Mouse (Mus musculus) urinary bladder, postnatal 25 days (tissue): Measurements from ENCODE around the gene Wscd2.

ENCODE experiments used
- DNase-seq: peaks from one replicate; pipeline ENCODE4 v3.0.0; 2022; ENCODE audit warnings: low spot score

Gene Wscd2

DNA sequence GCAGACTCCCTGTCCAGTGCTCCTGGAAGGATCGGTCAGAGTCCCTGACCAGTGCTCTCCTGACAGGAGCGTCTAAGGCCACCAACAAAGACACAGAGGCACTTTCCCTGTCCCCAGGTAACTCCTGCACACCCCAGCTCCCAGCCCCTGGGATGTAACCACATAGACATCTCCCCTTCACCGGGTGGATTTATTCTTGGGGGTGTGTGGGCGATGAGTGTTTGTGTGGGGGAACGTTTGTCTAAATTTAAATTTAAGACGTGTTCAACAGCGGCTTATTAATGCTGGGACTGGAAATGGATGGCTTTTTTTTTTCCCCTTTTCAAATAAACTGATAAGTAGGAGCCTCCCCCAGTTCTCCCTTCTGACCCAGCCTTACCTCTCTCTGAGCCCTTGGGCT, 49.7 kb downstream of the Wscd2 start:
- DNase-seq = no peak

DNA sequence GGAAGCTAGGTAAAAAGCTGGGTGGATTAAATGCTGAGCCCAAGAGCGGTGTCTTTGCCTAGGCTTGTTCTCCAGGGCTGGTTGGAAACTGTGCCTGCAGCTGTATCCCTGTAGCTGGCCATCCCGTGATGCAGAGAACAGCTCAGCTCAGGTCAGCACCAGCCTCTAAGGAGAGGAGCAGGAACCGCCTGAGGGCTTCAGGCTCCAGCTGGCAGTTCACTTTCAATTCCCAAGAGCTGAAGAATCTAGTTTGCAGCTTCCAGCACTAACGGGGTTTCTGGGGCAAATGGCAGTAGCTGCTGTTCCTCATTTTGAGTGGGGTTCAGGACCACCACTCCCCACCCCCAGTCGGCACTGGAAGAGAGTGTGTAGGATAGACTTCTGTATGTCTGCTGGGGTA, 51.1 kb downstream of the Wscd2 start:
- no peak for DNase-seq

DNA sequence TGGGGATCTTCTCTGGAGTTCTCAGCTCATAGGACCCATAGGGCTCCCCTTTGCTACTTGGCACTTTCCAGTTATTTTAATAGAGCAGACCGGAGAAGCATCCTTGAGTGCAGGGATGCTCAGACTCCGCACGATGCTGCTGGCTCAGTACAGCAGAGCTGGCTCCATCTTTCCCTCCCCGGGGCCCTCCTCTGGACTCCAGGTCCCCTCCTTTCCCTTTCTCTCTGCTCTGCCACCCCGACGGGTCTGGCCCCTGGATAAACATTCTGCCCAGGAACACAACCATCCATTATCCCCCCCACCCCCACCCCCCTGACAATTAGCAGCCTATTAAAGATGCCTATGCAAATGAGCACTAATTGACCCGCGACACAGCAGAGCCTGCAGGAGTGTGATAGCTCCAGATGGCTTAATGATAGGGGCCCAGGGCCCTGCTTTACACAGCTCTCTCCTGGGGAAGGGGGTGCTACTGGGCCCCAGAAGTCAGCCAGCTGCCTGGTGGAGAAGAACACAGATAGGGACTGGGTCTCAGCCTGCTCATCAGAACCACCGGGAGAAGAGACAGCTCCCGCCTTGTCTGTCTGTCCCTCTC, 52.8 kb downstream of the Wscd2 start:
- no peak for DNase-seq

DNA sequence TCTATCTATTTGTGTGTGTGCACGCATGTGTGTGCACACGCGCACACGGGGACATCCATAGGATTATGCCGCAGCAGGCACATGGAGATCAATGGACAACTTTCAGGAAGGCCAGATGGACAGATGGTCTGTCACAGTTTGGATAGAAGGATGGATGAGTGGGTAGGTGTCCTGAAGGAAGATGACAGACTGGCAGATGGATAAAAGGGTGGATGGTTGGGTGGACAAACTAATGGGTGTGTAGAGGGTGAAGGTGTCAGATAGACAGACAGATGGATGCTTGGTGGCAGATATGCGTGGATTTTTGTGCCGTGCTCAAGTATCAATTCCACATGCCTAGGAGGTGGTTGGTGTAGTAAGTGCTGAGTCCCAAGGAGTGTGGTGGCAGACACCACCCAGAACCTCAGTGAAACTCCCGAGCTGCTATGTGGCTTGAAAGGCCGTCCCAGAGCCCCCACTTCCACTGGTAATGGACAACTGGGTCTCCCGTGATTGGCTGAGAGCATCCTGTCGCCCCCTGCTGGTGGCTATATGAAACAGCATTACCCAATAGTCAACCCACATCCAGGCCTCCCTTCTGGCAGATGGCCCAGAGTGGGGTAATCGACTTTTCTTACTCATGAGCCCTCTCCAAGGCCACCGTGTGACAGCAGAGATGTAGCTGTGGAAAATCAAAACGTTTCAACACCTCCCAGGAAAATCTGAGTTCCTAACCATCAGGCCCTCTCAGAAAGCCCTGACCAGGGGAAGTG, 58.0 kb downstream of the Wscd2 start:
- peak; percentile 27 for DNase-seq

DNA sequence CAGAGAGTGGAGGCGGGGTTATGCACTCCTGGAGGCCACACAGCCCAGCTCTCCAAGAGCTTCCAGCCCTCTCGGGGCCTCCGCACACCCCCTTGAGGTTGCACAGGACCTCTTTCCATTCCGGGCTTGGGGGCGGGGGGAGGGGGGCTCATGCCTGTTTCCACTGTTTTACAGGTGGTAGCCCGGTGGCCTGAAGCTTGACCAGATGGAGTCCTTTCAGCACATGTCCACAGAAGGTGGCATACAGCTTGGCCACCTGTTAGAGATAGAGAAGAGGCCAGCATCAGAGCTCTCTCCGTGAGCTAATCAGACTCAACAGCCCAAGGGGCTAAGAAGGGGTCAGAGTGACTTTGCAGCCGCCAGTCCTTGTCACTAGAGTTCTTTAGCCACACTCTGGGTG, 60.1 kb downstream of the Wscd2 start:
- DNase-seq = no peak

DNA sequence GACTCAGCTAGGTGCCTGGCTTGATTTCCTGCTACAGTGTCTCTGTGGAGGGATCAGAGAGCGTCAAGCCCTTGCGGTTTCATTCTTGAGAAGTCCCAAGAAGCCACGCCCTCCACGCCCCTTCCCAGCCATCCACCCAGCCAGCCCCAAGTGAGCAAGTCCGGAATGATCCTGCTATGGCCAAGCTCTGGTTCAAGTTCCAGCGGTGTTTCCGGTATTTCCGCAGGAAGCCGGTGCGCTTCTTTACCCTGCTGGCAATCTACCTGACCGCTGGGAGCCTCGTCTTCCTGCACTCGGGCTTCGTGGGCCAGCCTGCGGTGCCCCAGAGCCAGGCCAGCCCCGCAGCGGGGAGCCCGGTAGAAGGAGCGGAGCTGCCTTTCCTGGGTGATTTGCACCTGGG, 60.6 kb downstream of the Wscd2 start:
- no peak for DNase-seq

DNA sequence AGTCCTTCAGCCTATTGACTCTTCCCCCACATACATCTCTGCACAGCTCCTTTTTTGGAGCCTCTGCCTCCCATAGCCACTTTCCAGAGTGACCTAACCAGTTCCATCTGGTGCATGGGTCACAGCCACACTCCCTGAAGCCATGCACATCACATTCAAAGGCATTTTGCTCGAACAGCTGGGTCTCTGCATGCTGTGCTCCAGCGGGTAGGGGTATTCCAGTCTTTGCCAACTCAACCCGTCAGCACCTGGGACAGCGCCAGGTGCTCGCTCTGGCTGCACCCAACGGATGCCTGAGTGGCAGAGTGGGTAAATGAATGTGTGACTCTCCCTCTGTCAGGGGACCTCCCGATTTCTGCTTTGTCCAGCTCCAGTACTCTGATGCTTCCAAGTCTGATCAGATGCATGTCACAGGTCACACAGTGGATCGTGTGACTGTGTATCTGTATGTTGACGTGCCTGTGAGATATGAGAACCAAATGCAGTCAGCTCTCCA, 63.3 kb downstream of the Wscd2 start:
- peak; percentile 24 for DNase-seq

DNA sequence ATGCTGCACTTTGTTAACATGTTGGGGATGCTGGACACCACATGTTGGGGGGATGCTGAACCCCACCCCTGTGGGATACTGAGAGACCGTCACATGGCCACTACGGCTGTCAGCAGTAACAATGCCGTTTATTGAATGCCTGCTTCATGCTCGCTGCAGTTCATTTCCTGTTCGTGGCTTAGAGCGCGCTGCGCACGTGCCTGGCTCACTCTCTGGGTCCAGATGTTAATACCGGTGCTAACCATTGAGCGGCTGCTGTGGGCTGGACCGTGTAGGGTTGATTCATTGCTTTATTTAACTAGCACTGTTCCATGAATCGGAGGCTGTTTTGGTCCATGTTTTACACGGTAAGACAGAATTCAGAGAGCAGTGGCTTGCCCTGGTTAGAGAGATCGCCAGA, 64.0 kb downstream of the Wscd2 start:
- no peak for DNase-seq

DNA sequence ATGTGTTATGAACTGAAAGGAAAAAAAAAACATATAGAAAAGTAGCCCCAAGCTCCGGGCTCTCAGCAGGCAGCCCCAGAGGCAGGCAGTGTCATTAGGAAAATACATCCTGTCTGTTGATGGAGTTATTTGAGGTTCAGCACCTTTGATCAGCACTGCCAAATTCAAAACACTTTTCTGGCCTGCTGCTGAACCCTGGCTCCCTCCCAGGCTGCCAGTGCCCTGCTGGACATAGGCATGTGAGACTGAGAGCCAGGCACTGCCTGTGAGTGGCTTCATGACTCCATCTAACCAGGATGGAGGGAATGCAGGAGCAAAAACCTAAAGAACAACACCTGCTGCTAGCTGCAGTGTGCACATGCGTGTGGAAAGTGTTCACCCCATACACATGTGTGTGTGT, 64.4 kb downstream of the Wscd2 start:
- DNase-seq = no peak

DNA sequence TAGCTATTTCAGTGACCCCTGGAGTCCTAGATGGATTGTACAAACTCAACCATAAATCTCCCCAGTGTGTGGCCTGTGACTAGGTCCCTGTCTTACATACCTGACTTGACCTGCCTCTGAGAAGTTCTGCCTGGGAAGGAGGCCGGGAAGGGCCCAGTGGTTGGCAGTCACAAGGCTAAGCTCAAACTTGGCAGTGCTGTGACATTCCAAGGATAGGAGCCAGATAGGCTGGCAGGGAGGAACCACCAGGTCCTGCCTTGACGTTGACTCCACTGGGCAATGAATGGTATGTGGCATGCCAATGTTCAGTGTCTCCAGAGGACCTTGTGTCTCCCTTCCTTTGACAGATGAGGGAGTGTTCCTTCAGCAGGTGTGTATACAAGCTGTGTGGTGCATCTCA, 65.6 kb downstream of the Wscd2 start:
- no peak for DNase-seq

DNA sequence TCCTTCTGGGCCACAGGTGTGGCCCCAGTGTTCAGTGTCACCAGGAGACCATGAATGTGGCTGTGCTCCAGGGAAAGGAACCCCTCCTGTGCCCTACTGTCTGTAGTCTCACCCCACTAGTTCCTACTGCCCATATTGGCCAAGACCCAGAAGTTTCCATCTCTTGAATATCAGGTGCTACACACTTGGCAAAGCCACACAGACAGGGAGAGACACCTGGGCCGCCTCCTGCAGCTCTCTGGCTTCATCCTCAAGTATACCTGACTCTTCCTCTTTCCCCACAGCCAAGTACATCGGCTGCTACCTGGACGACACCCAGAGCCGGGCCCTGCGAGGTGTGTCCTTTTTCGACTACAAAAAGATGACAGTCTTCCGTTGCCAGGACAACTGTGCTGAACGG, 67.9 kb downstream of the Wscd2 start:
- DNase-seq = no peak

DNA sequence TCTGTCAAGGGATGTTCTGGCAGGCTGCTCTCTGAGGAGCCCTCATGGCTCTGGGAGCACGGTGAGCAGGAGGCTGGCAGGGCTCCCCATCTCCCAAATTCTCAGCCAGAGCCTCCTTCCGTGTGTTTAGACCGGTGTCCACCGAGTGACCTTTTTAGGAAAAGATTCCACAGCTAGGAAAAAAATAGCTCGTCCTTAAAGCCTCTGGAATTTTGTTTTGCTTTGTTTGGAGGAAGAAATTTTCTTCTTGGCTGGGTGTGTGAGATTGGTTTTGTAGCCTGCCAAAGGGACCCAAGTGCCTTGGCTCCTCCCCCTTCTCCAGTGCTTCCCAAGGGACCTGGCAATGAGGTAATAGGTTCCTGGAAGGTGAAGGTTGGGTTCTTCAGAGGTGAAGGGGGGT, 69.5 kb downstream of the Wscd2 start:
- no peak for DNase-seq

DNA sequence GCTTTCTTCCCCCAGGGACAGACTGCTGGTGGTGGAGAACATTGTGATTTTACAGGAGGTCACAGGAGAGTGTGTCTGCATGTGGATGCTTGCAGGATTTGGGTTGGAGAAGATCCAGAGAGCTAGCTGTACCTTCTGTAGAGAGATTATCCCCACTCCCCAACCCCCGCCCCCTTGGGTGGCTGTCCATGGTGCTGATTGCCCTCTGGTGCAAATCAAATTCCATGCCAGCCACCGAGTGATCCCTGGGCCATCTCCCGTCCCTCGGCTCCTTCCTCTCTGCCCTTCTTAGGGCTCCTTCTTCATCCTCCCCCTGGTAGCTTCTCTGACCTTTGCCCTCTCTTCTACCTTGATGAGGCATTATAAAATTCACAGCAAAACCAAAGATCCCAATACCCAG, 74.3 kb downstream of the Wscd2 start:
- DNase-seq = no peak

DNA sequence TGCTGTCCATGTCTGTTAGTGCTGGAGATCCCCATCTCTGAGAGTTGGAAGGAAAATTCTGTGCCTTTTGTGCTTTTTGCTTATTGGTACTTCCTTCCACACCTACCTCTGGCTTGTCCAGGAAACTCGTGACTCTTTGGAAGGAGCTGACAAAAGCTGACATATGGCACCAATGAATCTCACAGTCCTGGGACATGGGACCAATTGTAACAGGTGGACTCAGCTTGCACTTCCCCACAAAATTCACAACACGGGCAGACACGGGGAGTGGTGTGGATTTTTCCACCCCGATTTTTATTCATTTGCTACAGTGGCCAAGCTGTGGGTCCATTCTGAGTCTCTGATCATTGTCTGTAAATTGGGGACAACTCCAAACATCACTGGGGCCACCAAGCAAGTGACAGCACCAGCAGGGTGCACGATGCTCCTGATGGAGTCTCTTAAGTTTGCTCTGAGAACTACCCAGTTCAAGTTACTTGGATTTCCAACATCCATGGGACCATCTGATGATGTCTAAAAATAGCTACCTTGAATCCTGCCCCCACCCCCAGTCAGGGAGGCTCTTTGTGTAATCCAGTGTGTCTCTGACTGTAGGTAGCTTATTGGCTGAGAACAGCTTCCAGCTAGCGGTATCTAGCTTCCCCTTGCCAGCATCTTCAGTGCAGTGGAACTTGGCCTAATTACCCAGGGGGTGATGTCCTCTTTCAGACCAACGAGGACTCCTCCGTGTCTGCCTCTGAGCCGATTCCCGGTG, 75.1 kb downstream of the Wscd2 start:
- no peak for DNase-seq

DNA sequence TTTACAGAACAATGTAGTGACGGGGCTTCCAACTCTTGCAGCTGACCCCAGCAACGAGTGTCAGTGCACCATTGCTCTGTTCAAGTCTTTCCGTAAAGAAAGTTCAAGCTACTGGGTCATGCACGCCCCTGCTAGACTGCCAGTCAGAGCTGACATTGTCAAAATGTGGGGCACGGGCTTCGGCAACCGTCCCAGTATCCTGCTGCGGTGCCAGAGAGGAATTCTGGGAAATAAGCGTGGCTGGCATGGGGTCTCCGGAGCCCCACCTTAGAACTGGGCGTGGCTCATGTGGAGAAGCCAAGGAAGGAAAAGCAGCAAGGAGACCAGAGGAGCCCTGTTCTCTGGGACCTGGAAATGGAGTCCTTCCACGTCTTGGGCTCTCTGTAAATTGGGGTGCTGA, 75.7 kb downstream of the Wscd2 start:
- no peak for DNase-seq

DNA sequence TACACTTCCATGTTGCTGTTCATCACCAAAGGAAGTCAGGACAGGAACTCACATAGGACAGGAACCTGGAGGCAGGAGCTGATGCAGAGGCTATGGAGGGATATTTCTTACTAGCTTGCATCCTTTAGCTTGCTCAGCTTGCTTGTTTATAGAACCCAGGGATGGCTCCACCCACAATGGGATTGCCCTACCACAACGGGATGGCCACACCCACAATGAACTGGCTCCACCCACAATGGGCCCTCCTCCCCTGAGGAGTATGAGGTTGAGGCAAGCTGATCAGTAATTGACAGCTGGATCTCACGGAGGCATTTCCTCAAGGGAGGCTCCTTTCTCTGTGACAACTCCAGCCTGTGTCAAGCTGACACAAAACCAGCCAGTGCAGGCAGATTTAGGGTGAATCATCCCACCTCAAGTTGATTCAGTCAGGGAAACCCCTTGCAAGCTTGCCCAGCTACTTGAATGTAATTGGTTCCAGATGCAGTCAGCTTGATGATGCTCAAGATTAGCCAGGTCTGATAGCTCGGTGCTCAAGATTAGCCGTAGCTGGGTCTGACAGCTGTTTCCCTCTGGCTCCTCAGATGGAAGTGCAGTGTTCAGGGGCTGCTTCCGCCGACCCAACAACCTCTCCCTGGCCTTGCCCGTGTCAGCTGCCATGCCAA, 80.1 kb downstream of the Wscd2 start:
- DNase-seq = no peak

DNA sequence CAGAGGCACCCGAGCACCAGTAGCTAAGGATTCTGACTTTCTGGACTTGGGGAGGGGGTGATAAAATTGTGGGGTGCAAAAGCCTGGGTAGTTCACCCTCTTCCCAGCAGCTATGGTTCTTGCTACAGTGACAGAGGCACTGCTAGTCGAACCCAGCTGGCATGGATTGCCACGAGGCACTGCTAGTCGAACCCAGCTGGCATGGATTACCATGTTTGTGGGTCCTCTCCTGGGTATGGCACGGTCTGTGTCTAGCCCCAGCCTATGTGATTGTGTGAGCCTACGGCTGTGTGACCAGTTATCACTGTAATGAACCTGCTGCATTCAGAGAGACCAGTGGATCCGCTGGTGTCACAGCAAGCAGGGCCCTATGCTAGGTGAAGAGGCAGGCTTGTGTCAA, 87.4 kb downstream of the Wscd2 start:
- no peak for DNase-seq

DNA sequence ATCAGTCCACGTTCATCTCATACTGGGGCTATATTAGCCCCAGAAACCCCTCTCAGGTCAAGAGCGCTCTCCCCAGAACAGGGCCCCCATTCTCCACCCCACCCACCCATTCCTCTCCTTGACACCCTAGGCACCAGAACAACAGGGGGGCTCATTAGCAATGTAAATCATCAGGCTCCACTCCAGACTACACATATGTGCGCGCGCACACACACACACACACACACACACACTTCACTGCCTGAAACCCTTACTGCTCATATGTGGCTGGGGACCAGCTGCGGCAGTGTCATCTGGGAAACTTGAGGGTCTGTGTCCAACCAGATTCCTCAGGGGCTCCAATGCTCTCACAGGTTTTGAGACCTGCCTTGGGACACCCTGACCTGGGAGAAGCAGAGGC, 88.3 kb downstream of the Wscd2 start:
- DNase-seq = no peak

DNA sequence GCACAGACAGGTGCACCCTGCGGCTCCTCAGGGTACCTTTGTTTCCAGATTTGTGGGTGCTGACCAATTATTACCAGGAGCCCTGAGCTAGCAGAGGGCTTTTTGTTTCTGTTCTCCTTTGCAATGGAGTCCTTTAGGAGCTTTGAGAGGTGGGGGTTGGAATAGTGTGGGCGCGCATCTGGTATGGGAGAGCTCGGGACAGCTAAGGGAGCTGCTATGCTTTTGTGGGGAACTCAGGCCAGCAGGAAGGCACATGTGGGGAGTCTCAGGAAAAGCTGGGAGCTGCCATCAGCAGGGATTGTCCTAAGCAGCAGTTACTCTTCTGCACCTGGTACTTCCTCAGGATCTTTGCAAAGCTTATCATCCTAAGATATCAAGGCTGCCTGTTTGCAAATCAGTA, 89.0 kb downstream of the Wscd2 start:
- DNase-seq = no peak

DNA sequence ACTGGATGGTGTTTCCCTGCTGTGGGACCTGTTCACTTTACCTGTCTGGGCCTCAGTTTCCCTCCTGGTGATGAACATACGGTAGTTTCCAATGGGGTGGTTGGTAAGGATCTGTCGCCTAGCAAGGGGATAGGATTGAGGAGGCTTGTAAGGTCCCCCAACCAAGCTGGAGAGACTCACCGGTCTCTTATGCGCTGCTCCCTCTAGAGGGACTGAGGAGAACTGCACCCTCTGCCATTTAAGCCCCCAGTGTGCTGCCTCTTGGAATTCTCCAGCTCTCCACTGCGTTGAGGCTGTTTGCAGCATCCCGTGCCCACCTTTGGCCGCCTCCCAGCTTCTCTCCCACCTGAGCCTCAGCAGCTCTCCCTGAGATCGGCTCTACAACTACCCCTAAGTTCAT, 90.1 kb downstream of the Wscd2 start:
- DNase-seq = no peak

DNA sequence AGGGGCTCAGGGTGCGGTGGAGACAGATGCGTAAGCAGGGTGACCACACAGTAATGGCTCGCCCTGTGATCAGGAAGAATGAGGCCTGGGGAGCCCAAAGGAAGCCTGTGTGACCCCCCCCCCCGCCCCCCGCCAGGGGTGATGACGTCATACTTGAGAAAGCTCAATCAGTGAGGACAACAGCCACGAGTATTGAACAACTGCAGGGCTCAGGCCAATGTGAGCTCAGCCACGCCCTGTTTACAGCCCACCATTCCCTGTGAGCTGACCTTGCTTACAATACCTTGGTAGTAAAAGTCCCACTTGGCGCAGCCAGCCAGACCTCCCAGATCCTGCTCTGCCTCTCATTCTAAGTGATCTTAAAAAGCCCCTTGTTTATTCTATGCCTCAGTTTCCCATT, 90.7 kb downstream of the Wscd2 start:
- no peak for DNase-seq

DNA sequence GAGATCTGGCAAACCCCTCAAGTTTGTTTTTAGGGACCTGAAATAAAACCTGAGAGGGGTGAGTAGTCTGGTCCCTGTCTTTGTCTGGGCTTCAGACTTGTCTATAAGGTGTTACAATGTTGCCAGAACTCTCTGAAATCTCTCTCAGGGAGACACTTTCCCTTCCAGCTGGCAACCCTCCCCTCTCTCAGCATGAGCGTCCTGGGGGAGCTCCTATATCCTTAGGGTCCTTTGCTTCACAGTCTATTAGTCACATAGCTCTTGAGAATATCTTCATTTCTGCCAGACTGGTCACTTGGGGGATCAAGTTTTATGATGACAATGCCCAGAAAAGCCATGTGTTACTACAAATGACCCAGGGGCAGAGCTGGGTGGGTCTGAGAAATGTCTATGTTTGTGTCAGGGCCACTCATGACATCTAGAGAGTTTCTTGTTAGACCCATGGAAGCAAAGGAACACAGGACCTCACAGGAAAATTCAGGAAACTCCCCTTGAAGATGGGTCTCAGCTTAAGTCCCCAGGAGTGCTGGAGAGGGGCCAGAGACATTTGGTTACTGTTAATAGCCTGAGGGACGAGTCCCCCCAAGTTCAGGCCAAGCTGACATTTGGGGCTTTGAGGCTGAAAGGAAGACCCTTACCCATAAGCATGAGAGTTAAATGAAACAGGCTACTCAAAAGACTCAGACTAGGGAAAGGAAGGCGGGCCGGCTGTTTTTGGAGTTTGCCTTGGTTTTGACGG, 93.5 kb downstream of the Wscd2 start:
- no peak for DNase-seq
